Mouse (Mus musculus) neural tube, embryonic 14.5 days (tissue): ENCODE measurements around the gene Zfp784. TPM values are rescaled to one million over a fixed set of nuclear protein-coding genes. Genes with fewer than 3 reads are reported as not detected.
A peak's percentile ranks its signal among the peaks of the same experiment; 100 is the strongest.

Source experiments
- ATAC-seq: fragments of 200-750 bp; cut with Nextera tagmentation; 2 replicates; pipeline ENCODE4 v1.8.0; 2017; ENCODE audit warnings: low read depth, mild to moderate bottlenecking, moderate TSS enrichment, moderate library complexity
- H3K27ac ChIP-seq: fragments of 300-500 bp; sonication (generic); 2 replicates; pipeline ENCODE4 v1.5.1; 2014; ENCODE audit warnings: low read depth, mild to moderate bottlenecking, control low read depth, low read length, moderate library complexity, mixed read lengths
- H3K27me3 ChIP-seq: fragments of 300-500 bp; sonication (generic); 2 replicates; pipeline ENCODE4 v1.6.1; 2014; ENCODE audit warnings: low read length; ENCODE audit not compliant: control insufficient read depth, insufficient read depth
- H3K36me3 ChIP-seq: fragments of 300-500 bp; sonication (generic); 2 replicates; pipeline ENCODE4 v1.6.1; 2014; ENCODE audit warnings: low read length, mixed read lengths; ENCODE audit not compliant: control insufficient read depth, insufficient read depth
- H3K4me1 ChIP-seq: fragments of 300-500 bp; sonication (generic); 2 replicates; pipeline ENCODE4 v1.6.1; 2014; ENCODE audit warnings: low read length; ENCODE audit not compliant: control insufficient read depth, insufficient read depth
- H3K4me2 ChIP-seq: fragments of 300-500 bp; sonication (generic); 2 replicates; pipeline ENCODE4 v1.6.1; 2014; ENCODE audit warnings: mild to moderate bottlenecking, low read depth, low read length, control low read depth
- H3K4me3 ChIP-seq: fragments of 300-500 bp; sonication (generic); 2 replicates; pipeline ENCODE4 v1.5.1; 2014; ENCODE audit warnings: low read depth, low read length, control low read depth, mixed read lengths
- H3K9ac ChIP-seq: fragments of 300-500 bp; sonication (generic); replicated peaks from 2 replicates; pipeline ENCODE4 v1.6.1; 2014; ENCODE audit warnings: low read depth, mild to moderate bottlenecking, control low read depth, low read length, mixed read lengths
- H3K9me3 ChIP-seq: fragments of 300-500 bp; sonication (generic); 2 replicates; pipeline ENCODE4 v1.6.1; 2016; ENCODE audit warnings: low read length; ENCODE audit not compliant: control insufficient read depth
- WGBS: fragments of 180-500 bp; shearing (Covaris S2); extraction: QIAGEN DNeasy Blood & Tissue Kit; methylation state at CpG from one replicate; pipeline ENCODE4 v1.1.7; 2014; 5-methylcytosine and 5-hydroxymethylcytosine counted together
- polyA plus RNA-seq: library from polyadenylated mRNA; unstranded; fragments of >200 nt; fragmentation: Nextera tagmentation; extraction: Ambion mirVana; gene quantifications from 2 replicates; pipeline ENCODE4 v1.2.1, GENCODE M21; 2014

Gene Zfp784
- 6.6 and 8.5 TPM in 2 replicates for polyA plus RNA-seq

DNA sequence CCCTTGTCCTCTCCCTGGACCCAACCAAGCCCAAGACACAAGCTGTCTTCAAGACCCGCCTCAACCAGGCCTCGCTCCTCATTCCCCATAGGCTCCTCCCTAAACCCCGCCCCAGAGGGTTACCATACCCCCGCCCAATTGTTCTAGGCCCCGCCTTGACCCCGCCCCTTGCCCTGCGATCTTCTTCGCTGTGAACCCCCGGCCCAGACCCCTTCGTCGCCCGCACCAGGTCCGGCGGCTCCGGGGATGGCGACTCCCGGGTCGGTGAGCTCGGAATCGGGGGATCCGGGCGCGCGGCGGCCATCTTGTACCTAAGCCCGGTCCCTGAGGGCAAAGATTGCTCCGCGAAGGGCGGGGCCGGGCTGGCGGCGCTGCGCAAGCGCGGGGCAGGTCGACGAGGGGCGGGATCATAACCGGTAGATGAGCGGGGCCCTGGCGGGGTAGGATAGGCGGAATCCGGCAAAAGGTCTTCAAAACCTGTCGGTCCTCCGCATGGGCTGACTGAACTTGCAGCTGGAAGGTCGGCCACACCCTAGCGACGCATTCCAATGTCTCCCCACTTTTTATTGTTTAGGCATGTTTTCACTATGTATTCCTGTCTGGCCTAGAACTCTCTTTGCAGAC lies at the start of gene Zfp784:
Zfp784 (minus strand) TSS at position 338 of the 624 bp plus-strand sequence.
- Histone ChIP-seq H3K4me2 (peak within 1 kb of the TSS; percentile 43), H3K9ac (peak within 1 kb of the TSS; percentile 61), H3K9me3 (no peaks in the 10 kb centered on the region), H3K36me3 (peaks cover 6% of the 10 kb centered on the region; the same call in 1 of the 2 replicates), H3K27ac (peak within 1 kb of the TSS; percentile 90), H3K27me3 (no peaks in the 10 kb centered on the region), H3K4me3 (peak within 1 kb of the TSS; percentile 52), H3K4me1 (peaks cover 9% of the 10 kb centered on the region; the same call in 1 of the 2 replicates)
- peak; percentile 95 for ATAC-seq
- under 1% methylated on average over 48 of the region's 48 CpGs for WGBS

DNA sequence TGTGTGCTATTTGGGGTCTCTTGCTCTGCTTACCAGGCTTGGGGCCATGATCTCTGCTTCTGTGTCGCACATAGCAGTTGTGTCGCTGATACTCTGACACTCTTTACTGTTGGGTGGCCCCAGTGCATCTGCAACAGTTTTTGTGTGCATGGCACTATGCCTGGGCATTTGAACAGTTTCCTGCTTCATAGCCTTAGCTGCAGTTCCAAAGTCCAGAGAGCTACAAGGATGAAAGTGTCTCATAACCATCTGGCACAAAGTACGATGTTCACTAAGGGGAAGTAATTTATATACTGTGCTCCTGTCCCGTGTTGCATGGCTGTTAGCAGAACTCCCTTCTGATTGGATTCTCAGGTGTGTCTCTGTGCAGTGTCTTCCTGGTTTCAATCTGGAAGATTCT lies 49.6 kb upstream of the Zfp784 start:
- 84% methylated on average over 4 of the region's 4 CpGs for WGBS
- Histone ChIP-seq H3K4me2 (no peak overlapping the region), H3K27ac (no peak overlapping the region), H3K9ac (no peak overlapping the region), H3K4me1 (no peaks in the 10 kb centered on the region), H3K36me3 (peaks cover 11% of the 10 kb centered on the region; the same call in 1 of the 2 replicates), H3K9me3 (no peaks in the 10 kb centered on the region), H3K27me3 (no peaks in the 10 kb centered on the region), H3K4me3 (no peak overlapping the region)
- ATAC-seq: no peak

DNA sequence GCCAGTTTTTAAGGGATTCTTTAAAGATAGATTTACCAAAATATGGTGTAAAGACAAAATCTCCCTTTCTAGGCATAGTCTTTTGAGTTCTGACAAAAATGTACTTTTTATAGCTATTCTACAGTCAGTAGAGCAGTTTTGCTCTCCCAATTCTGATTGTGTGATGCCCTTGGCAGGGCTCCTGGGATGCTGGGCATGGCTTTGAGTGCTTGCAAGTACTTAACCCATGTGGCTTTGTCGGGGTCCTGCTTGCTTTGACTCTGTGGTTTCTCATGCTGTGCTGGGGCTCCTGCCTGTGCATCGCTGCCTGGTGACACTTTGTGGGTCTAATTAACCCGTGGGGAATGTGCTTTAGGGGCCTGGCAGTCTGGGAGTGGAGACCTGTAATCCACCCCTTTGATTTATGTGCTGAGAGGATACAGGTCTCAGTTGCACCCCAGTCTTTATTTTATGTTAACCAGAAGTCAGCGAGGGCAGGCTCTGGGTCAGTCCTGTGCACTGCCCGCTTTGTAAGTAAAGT lies 48.7 kb upstream of the Zfp784 start:
- Histone ChIP-seq H3K4me1 (0 out of 2 replicates have a peak, but pooled peaks cover 4% of the 10 kb centered on the region), H3K9ac (no peak overlapping the region), H3K27ac (no peak overlapping the region), H3K4me3 (no peak overlapping the region), H3K9me3 (no peaks in the 10 kb centered on the region), H3K27me3 (no peaks in the 10 kb centered on the region), H3K4me2 (no peak overlapping the region), H3K36me3 (peaks cover 11% of the 10 kb centered on the region; the same call in 1 of the 2 replicates)
- 64% methylated on average over 5 of the region's 5 CpGs for WGBS
- ATAC-seq: no peak

DNA sequence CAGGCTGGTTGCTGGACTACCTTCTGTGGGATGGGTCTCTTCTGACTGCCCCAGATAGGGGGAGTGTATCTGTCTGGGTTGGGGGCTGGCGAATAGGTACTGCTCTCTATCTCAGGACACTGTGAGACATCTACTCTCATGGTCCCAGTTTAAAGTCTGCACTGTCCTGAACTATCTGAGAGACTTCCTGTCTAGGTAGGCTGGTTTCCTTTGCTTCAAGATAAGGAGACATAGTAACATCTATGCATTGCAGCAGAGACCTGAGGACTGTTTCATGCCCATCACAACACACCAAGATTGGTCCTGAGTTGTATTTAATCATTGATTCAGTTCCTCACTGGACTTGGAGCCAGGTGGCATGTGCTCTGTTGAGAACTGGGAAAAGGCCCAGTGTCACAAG lies 47.3 kb upstream of the Zfp784 start:
- no peak overlapping the region for H3K9ac ChIP-seq
- H3K27me3 ChIP-seq: no peaks in the 10 kb centered on the region
- H3K36me3 ChIP-seq: 0 out of 2 replicates have a peak, but pooled peaks cover 7% of the 10 kb centered on the region
- WGBS: 92% methylated on average over 1 of the region's 1 CpGs
- H3K9me3 ChIP-seq: no peaks in the 10 kb centered on the region
- ATAC-seq: no peak
- no peak overlapping the region for H3K4me3 ChIP-seq
- H3K27ac ChIP-seq: no peak overlapping the region
- no peak overlapping the region for H3K4me2 ChIP-seq
- peaks cover 12% of the 10 kb centered on the region; the same call in 1 of the 2 replicates for H3K4me1 ChIP-seq

DNA sequence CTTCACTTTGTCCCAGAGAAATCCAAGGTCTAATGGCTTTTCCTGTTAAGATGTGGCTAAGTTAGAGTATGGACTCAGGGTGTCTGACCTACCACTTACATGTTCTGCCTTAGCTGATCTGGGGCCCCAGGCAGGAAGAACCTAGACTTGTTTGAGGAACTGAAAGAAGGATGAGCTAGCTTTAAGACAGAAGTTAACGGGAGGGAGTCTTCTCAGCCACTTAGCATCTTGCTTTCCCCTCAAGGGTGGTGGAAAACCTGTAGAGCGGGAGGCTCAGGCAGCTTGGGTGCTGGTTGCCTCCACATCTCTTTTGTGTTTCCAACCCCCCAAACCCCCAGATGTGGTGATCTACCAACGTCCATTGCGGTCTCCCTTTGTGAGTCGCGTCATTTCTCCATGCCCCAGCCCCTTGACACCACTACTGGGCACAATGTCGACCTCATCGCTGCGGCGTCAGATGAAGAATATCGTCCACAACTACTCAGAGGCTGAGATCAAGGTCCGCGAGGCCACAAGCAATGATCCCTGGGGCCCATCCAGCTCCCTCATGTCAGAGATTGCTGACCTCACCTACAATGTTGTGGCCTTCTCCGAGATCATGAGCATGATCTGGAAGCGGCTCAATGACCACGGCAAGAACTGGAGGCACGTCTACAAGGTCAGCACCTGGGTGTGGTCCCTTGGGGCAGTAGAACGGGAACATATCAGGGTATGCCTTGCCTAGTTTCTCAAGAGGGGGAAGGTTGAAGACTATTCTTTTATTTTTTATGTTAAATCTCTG lies 45.3 kb upstream of the Zfp784 start:
- Histone ChIP-seq H3K4me1 (peaks cover 12% of the 10 kb centered on the region; the same call in 1 of the 2 replicates), H3K9ac (no peak overlapping the region), H3K36me3 (0 out of 2 replicates have a peak, but pooled peaks cover 6% of the 10 kb centered on the region), H3K9me3 (no peaks in the 10 kb centered on the region), H3K4me3 (no peak overlapping the region), H3K27ac (no peak overlapping the region), H3K4me2 (no peak overlapping the region), H3K27me3 (no peaks in the 10 kb centered on the region; the same call in 1 of the 2 replicates)
- no peak for ATAC-seq
- WGBS: 96% methylated on average over 18 of the region's 18 CpGs

DNA sequence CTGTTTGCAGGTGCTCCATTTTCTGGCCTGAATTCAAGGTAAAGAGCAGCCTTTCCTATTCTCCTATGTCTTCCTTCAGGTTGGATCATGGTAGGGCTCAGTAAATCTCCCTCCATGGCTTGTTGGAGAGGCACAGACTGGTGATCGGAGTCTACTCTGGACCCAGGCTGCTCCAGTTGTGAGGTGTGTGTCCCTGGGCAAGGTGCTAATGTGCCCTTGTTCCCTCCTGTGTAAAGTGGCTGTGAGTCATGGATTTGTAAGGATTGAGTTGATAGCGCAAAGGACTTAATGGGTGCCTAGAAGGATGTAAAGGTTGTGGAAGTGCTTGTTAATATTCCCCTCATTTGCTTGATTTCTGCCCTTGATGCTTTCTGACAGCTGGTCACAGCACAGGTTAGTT lies 43.7 kb upstream of the Zfp784 start:
- H3K4me2 ChIP-seq: peak overlapping the region; percentile 14; the same call in 1 of the 2 replicates
- H3K4me1 ChIP-seq: peaks cover 12% of the 10 kb centered on the region; the same call in 1 of the 2 replicates
- WGBS: 97% methylated on average over 2 of the region's 2 CpGs
- H3K4me3 ChIP-seq: no peak overlapping the region
- ATAC-seq: no peak
- H3K9ac ChIP-seq: no peak overlapping the region
- no peaks in the 10 kb centered on the region for H3K9me3 ChIP-seq
- H3K36me3 ChIP-seq: peaks cover 22% of the 10 kb centered on the region
- no peaks in the 10 kb centered on the region; the same call in 1 of the 2 replicates for H3K27me3 ChIP-seq
- no peak overlapping the region for H3K27ac ChIP-seq

DNA sequence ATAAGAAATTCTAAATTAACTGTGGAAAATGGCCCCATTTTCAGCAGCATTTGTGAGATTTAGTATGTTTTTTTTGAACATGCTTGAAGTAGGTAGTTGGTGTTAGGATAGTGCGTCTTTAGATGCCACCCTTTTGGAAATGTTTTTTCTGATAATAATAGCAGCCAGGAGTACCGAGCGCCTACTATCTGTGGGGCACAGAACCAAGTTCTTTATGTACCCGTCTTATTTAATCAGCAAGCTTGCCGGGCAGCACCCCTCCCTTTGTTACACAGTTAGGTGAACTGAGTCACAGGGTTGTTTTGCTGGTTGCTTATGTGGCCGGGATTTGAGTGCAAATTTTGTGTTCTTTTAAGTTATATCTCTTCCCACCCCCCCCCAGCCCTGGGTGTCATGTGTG lies 43.0 kb upstream of the Zfp784 start:
- no peaks in the 10 kb centered on the region for H3K9me3 ChIP-seq
- no peak for ATAC-seq
- H3K36me3 ChIP-seq: peaks cover 29% of the 10 kb centered on the region
- peak overlapping the region; percentile 71 for H3K4me2 ChIP-seq
- no peak overlapping the region for H3K27ac ChIP-seq
- peak overlapping the region; percentile 94; the same call in 1 of the 2 replicates for H3K9ac ChIP-seq
- peaks cover 12% of the 10 kb centered on the region; the same call in 1 of the 2 replicates for H3K4me1 ChIP-seq
- no peaks in the 10 kb centered on the region; the same call in 1 of the 2 replicates for H3K27me3 ChIP-seq
- H3K4me3 ChIP-seq: peak overlapping the region; percentile 93
- 78% methylated on average over 6 of the region's 6 CpGs for WGBS

DNA sequence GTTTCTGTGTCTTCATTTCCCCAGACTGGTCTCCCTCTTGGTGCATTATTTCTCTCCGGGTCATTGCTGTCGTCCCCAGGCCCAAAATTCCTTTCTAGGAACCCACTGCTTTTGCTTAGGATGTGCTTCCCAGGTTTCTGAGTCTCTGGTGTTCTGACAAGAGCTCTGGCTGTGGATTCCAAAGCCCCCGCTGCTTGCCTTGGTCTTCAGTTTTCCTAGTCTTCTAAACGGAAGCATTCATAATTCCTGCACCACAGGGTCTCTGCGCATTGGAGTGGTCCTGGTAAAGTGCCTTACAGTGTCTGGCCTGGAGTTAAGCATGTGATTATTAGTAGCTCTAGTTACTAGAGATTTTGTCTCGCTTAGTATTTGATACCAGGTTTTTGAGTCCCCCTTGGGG lies 42.6 kb upstream of the Zfp784 start:
- H3K9ac ChIP-seq: peak overlapping the region; percentile 94
- H3K4me3 ChIP-seq: peak overlapping the region; percentile 93
- no peaks in the 10 kb centered on the region for H3K9me3 ChIP-seq
- peak overlapping the region; percentile 90; the same call in 1 of the 2 replicates for H3K27ac ChIP-seq
- ATAC-seq: no peak
- H3K27me3 ChIP-seq: no peaks in the 10 kb centered on the region; the same call in 1 of the 2 replicates
- 20% methylated on average over 6 of the region's 6 CpGs for WGBS
- peak overlapping the region; percentile 71 for H3K4me2 ChIP-seq
- peaks cover 32% of the 10 kb centered on the region for H3K36me3 ChIP-seq
- peaks cover 12% of the 10 kb centered on the region; the same call in 1 of the 2 replicates for H3K4me1 ChIP-seq
